Mouse (Mus musculus) kidney, postnatal 0 days (tissue): ENCODE data around the gene Prkd1. TPM values are rescaled to one million over a fixed set of nuclear protein-coding genes. Genes with fewer than 3 reads are reported as not detected.
"Not testable (repeated sequence)": the region's sequence is repeated elsewhere in the genome, so short reads cannot be mapped to it uniquely, and the experiment has no call there.

Source experiments
- ATAC-seq: fragments of 200-750 bp; cut with Nextera tagmentation; replicated peaks from 2 replicates; pipeline ENCODE4 v1.8.0; 2017; ENCODE audit warnings: low read depth, moderate number of reproducible peaks, moderate TSS enrichment, moderate library complexity; ENCODE audit not compliant: low FRiP score
- DNase-seq: peaks from one replicate; pipeline ENCODE4 v3.0.0-alpha.2; 2016; ENCODE audit warnings: low spot score
- H3K27ac ChIP-seq: fragments of 300-500 bp; sonication (generic); 2 replicates; pipeline ENCODE4 v1.5.1; 2014; ENCODE audit warnings: mild to moderate bottlenecking
- H3K27me3 ChIP-seq: fragments of 300-500 bp; sonication (generic); 2 replicates; pipeline ENCODE4 v1.6.1; 2014; ENCODE audit warnings: low read length, mixed read lengths; ENCODE audit not compliant: insufficient read depth
- H3K36me3 ChIP-seq: fragments of 300-500 bp; sonication (generic); 2 replicates; pipeline ENCODE4 v1.6.1; 2014; ENCODE audit warnings: low read length, mixed read lengths; ENCODE audit not compliant: insufficient read depth
- H3K4me1 ChIP-seq: fragments of 300-500 bp; sonication (generic); replicated peaks from 2 replicates; pipeline ENCODE4 v1.6.1; 2014; ENCODE audit warnings: antibody characterized with exemption, low read length, mixed read lengths; ENCODE audit not compliant: insufficient read depth
- H3K4me2 ChIP-seq: fragments of 300-500 bp; sonication (generic); 2 replicates; pipeline ENCODE4 v1.6.1; 2014; ENCODE audit warnings: mild to moderate bottlenecking, low read length, moderate library complexity, mixed read lengths
- H3K4me3 ChIP-seq: fragments of 300-500 bp; sonication (generic); replicated peaks from 2 replicates; pipeline ENCODE4 v1.5.1; 2014; ENCODE audit warnings: low read depth, low read length
- H3K9ac ChIP-seq: fragments of 300-500 bp; sonication (generic); 2 replicates; pipeline ENCODE4 v1.6.1; 2014; ENCODE audit warnings: low read depth, low read length
- H3K9me3 ChIP-seq: fragments of 300-500 bp; sonication (generic); replicated peaks from 2 replicates; pipeline ENCODE4 v1.6.1; 2016; ENCODE audit warnings: low read length, inconsistent platforms, mixed read lengths
- CTCF ChIP-seq: IDR thresholded peaks from 2 replicates; pipeline ENCODE4 v1.5.1; 2016; ENCODE audit warnings: antibody characterized with exemption, low read depth, mild to moderate bottlenecking, moderate library complexity
- WGBS: fragments of 180-500 bp; shearing (Covaris S2); extraction: QIAGEN DNeasy Blood & Tissue Kit; methylation state at CpG from one replicate; pipeline ENCODE4 v1.1.7; 2014; 5-methylcytosine and 5-hydroxymethylcytosine counted together
- polyA plus RNA-seq: library from polyadenylated mRNA; unstranded; fragments of >200 nt; fragmentation: Nextera tagmentation; extraction: Ambion mirVana; gene quantifications from 2 replicates; pipeline ENCODE4 v1.2.1, GENCODE M21; 2015

The Prkd1 gene
- polyA plus RNA-seq, 1 experiment from 2014 or later = 5.5 TPM

GRCm38 (mm10) chr12:50634436-50634835 lies 14.5 kb downstream of the Prkd1 start:
- no peak for TF ChIP-seq CTCF
- H3K4me2 ChIP-seq = no peak overlapping the region
- 69% methylated on average over 6 of the region's 6 CpGs for WGBS
- H3K4me3 ChIP-seq = no peak overlapping the region
- H3K9me3 ChIP-seq = no peaks in the 10 kb centered on the region
- H3K27me3 ChIP-seq = no peaks in the 10 kb centered on the region
- DNase-seq = no peak
- H3K27ac ChIP-seq = no peak overlapping the region
- ATAC-seq = no peak
- no peak overlapping the region for H3K9ac ChIP-seq
- no peaks in the 10 kb centered on the region for H3K36me3 ChIP-seq
- no peaks in the 10 kb centered on the region for H3K4me1 ChIP-seq

GRCm38 (mm10) chr12:50626100-50626499 lies 22.8 kb downstream of the Prkd1 start:
- not testable (repeated sequence) for H3K27ac ChIP-seq, H3K9ac ChIP-seq, H3K4me1 ChIP-seq, DNase-seq, ATAC-seq, H3K4me2 ChIP-seq, H3K4me3 ChIP-seq, H3K27me3 ChIP-seq, H3K9me3 ChIP-seq, H3K36me3 ChIP-seq
- WGBS = 50% methylated on average over 2 of the region's 2 CpGs

- no peak for TF ChIP-seq CTCF
- Histone ChIP-seq H3K4me3 (no peak overlapping the region), H3K9ac (no peak overlapping the region), H3K4me2 (no peak overlapping the region), H3K27me3 (no peaks in the 10 kb centered on the region), H3K36me3 (no peaks in the 10 kb centered on the region), H3K4me1 (no peaks in the 10 kb centered on the region), H3K9me3 (no peaks in the 10 kb centered on the region), H3K27ac (no peak overlapping the region)
- WGBS = 51% methylated on average over 4 of the region's 4 CpGs
- DNase-seq (no peak), ATAC-seq (no peak)
Observed at GRCm38 (mm10) chr12:50624175-50624574, 24.7 kb downstream of the Prkd1 start.

GRCm38 (mm10) chr12:50615852-50616251 lies 33.0 kb downstream of the Prkd1 start:
- WGBS = 94% methylated on average over 1 of the region's 1 CpGs
- no peak overlapping the region for H3K27ac ChIP-seq
- TF ChIP-seq CTCF = no peak
- no peaks in the 10 kb centered on the region for H3K36me3 ChIP-seq
- DNase-seq (no peak), ATAC-seq (no peak)
- H3K9ac ChIP-seq = no peak overlapping the region
- no peaks in the 10 kb centered on the region for H3K27me3 ChIP-seq
- no peak overlapping the region for H3K4me2 ChIP-seq
- H3K4me3 ChIP-seq = no peak overlapping the region
- H3K9me3 ChIP-seq = no peaks in the 10 kb centered on the region
- H3K4me1 ChIP-seq = no peaks in the 10 kb centered on the region

- WGBS = 70% methylated on average over 6 of the region's 6 CpGs
- DNase-seq (no peak), ATAC-seq (no peak)
- Histone ChIP-seq H3K4me2 (no peak overlapping the region), H3K27me3 (no peaks in the 10 kb centered on the region), H3K27ac (no peak overlapping the region), H3K36me3 (no peaks in the 10 kb centered on the region), H3K9me3 (no peaks in the 10 kb centered on the region), H3K4me1 (no peaks in the 10 kb centered on the region), H3K9ac (no peak overlapping the region), H3K4me3 (no peak overlapping the region)
- no peak for TF ChIP-seq CTCF
Observed at GRCm38 (mm10) chr12:50614341-50614740, 34.6 kb downstream of the Prkd1 start.

- Histone ChIP-seq H3K9ac (no peak overlapping the region), H3K27me3 (no peaks in the 10 kb centered on the region), H3K27ac (no peak overlapping the region), H3K9me3 (no peaks in the 10 kb centered on the region), H3K4me1 (no peaks in the 10 kb centered on the region), H3K4me3 (no peak overlapping the region), H3K4me2 (no peak overlapping the region), H3K36me3 (no peaks in the 10 kb centered on the region)
- 64% methylated on average over 4 of the region's 4 CpGs for WGBS
- TF ChIP-seq CTCF = no peak
- no peak for ATAC-seq
- peak; percentile 6 for DNase-seq
Observed at GRCm38 (mm10) chr12:50606703-50607500, 42.0 kb downstream of the Prkd1 start.

- H3K27ac ChIP-seq = no peak overlapping the region
- TF ChIP-seq CTCF = no peak
- H3K9me3 ChIP-seq = no peaks in the 10 kb centered on the region
- H3K4me2 ChIP-seq = no peak overlapping the region
- WGBS = 72% methylated on average over 1 of the region's 1 CpGs
- no peak overlapping the region for H3K4me3 ChIP-seq
- H3K36me3 ChIP-seq = no peaks in the 10 kb centered on the region
- no peaks in the 10 kb centered on the region for H3K4me1 ChIP-seq
- DNase-seq (no peak), ATAC-seq (no peak)
- no peak overlapping the region for H3K9ac ChIP-seq
- H3K27me3 ChIP-seq = no peaks in the 10 kb centered on the region
Observed at GRCm38 (mm10) chr12:50599370-50599769, 49.5 kb downstream of the Prkd1 start.
